28 mouse cellular contexts compared by ENCODE assay signal in genomic region chr10:94253260-94253807, GRCm38 (mm10). TPM values are rescaled to one million over a fixed set of nuclear protein-coding genes. Genes with fewer than 3 reads are reported as not detected.
DNase-seq lines count a peak whose midpoint lies in the region; ATAC-seq and TF ChIP-seq lines count a peak whose summit lies in the region.
"Had no signal": no experiment of that assay in that cellular context is flagged by ENCODE, and none has a peak within 500 bp of the region (broad histone marks: within the 10 kb centered on the region; RNA-seq: fewer than 3 reads in every experiment).

No protein-coding gene starts in this region.

- no peak overlapping the region for H3K4me3 ChIP-seq in heart, embryonic 10.5 days
- H3K4me3 ChIP-seq in kidney, embryonic 14.5 days (ENCODE audit: low read length): no peak overlapping the region
- no peak overlapping the region for H3K4me3 ChIP-seq in kidney, postnatal 0 days (replicated peaks; ENCODE audit: low read depth, low read length)
- H3K4me3 ChIP-seq: forebrain, embryonic 10.5 days; forebrain, embryonic 13.5 days; hindbrain, embryonic 15.5 days had no signal

- TF ChIP-seq CTCF in kidney, postnatal 0 days (IDR thresholded peaks at IDR 0.05; ENCODE audit: low read depth): no peak

- H3K27ac ChIP-seq in heart, embryonic 10.5 days: peak overlapping the region; percentile 42; the same call in 1 of the 2 replicates
- peak overlapping the region; percentile 39; the same call in 1 of the 2 replicates for H3K27ac ChIP-seq in kidney, embryonic 14.5 days (ENCODE audit: low read depth, low read length)
- no peak overlapping the region for H3K27ac ChIP-seq in kidney, postnatal 0 days
- H3K27ac ChIP-seq: forebrain, embryonic 10.5 days; forebrain, embryonic 13.5 days; hindbrain, embryonic 15.5 days had no signal

- DNase-seq in heart, embryonic 10.5 days (ENCODE audit: low spot score): peak; percentile 77
- no peak for DNase-seq in heart, adult 18-20 months
- no peak for DNase-seq in kidney, postnatal 25 days
- no peak for DNase-seq in kidney, postnatal 0 days (ENCODE audit: low spot score)
- no peak for DNase-seq in kidney, adult 8-10 months
- DNase-seq: adrenal gland, postnatal 10 days; adrenal gland, postnatal 36 days; B cell, adult 2 months; cerebellum, adult 18-20 months; cerebellum, adult 9-10 months; cerebellum, postnatal 14 days; gastrocnemius, postnatal 10 days; gastrocnemius, postnatal 36 days; heart, postnatal 36 days had no signal

- no peak overlapping the region for H3K4me2 ChIP-seq in kidney, embryonic 14.5 days (replicated peaks; ENCODE audit: low read depth, low read length)
- no peak overlapping the region for H3K4me2 ChIP-seq in kidney, postnatal 0 days (ENCODE audit: low read length)
- H3K4me2 ChIP-seq: forebrain, embryonic 13.5 days; hindbrain, embryonic 15.5 days had no signal

- 48% methylated on average over 17 of the region's 17 CpGs for WGBS in heart, embryonic 10.5 days
- WGBS in kidney, embryonic 14.5 days: 52% methylated on average over 17 of the region's 17 CpGs
- WGBS in kidney, postnatal 0 days: 49% methylated on average over 17 of the region's 17 CpGs

- H3K27me3 ChIP-seq in heart, embryonic 10.5 days (ENCODE audit: insufficient read depth, poor library complexity, severe bottlenecking): no peaks in the 10 kb centered on the region
- H3K27me3 ChIP-seq in kidney, embryonic 14.5 days (ENCODE audit: control insufficient read depth, insufficient read depth, low read length): no peaks in the 10 kb centered on the region
- H3K27me3 ChIP-seq in kidney, postnatal 0 days (ENCODE audit: insufficient read depth, low read length): no peaks in the 10 kb centered on the region
- H3K27me3 ChIP-seq: CH12.LX; forebrain, embryonic 13.5 days; hindbrain, embryonic 15.5 days; Patski had no signal

- H3K36me3 ChIP-seq in heart, embryonic 10.5 days: no peaks in the 10 kb centered on the region
- no peaks in the 10 kb centered on the region for H3K36me3 ChIP-seq in kidney, embryonic 14.5 days (ENCODE audit: control insufficient read depth, insufficient read depth, low read length)
- no peaks in the 10 kb centered on the region for H3K36me3 ChIP-seq in kidney, postnatal 0 days (ENCODE audit: insufficient read depth, low read length)
- H3K36me3 ChIP-seq: forebrain, embryonic 10.5 days; G1E; hindbrain, embryonic 15.5 days had no signal

- H3K9me3 ChIP-seq in heart, embryonic 10.5 days: no peaks in the 10 kb centered on the region
- H3K9me3 ChIP-seq in kidney, embryonic 14.5 days (ENCODE audit: control insufficient read depth, low read length): no peaks in the 10 kb centered on the region
- H3K9me3 ChIP-seq in kidney, postnatal 0 days (replicated peaks; ENCODE audit: low read length): no peaks in the 10 kb centered on the region
- H3K9me3 ChIP-seq: forebrain, embryonic 10.5 days; forebrain, embryonic 13.5 days; G1E; hindbrain, embryonic 15.5 days had no signal

- H3K4me1 ChIP-seq in heart, embryonic 10.5 days: peaks cover 36% of the 10 kb centered on the region
- peaks cover 3% of the 10 kb centered on the region; the same call in 1 of the 2 replicates for H3K4me1 ChIP-seq in kidney, embryonic 14.5 days (ENCODE audit: control insufficient read depth, insufficient read depth, low read length)
- H3K4me1 ChIP-seq in kidney, postnatal 0 days (replicated peaks; ENCODE audit: insufficient read depth, low read length): peaks cover 5% of the 10 kb centered on the region; the same call in 1 of the 2 replicates

- ATAC-seq in kidney, embryonic 14.5 days (ENCODE audit: low FRiP score, low TSS enrichment): peak; percentile 38; the same call in 1 of the 2 replicates
- ATAC-seq in kidney, postnatal 0 days (replicated peaks; ENCODE audit: low FRiP score, low read depth): 0 out of 2 replicates have a peak, but pooled peaks have one; percentile 14
- ATAC-seq: forebrain, embryonic 13.5 days; forebrain, embryonic 16.5 days; Patski had no signal

- H3K9ac ChIP-seq in kidney, embryonic 14.5 days (ENCODE audit: low read depth, low read length): no peak overlapping the region
- no peak overlapping the region for H3K9ac ChIP-seq in kidney, postnatal 0 days (ENCODE audit: low read depth, low read length)
- H3K9ac ChIP-seq: forebrain, embryonic 13.5 days; hindbrain, embryonic 15.5 days had no signal

RNA-seq across cellular contexts. Expression of gene Gm4792, which starts 45.2 kb away (rescaled TPM):
- not detected in 2 replicates for polyA plus RNA-seq in heart, embryonic 10.5 days (2016; fragmentation: Nextera tagmentation; extraction: Ambion mirVana)
- not detected for total RNA-seq in heart, adult 18-20 months (2021)
- not detected in 2 replicates for polyA plus RNA-seq in kidney, embryonic 14.5 days (2014; fragmentation: Nextera tagmentation; extraction: Ambion mirVana)
- not detected in 2 replicates for polyA plus RNA-seq in kidney, postnatal 0 days (2015; fragmentation: Nextera tagmentation; extraction: Ambion mirVana)
- total RNA-seq: adrenal gland, adult 18-20 months; adrenal gland, postnatal 10 days; adrenal gland, postnatal 36 days; CH12.LX; G1E; gastrocnemius, postnatal 10 days; gastrocnemius, postnatal 36 days; granulocyte monocyte progenitor cell, adult 5-6 weeks; heart, postnatal 36 days had no signal
- polyA plus RNA-seq: embryonic facial prominence, embryonic 11.5 days; embryonic facial prominence, embryonic 14.5 days; forebrain, embryonic 16.5 days; G1E; heart, embryonic 14.5 days; heart, postnatal 0 days; Patski had no signal

RNA-seq across cellular contexts. Expression of gene Ndufa12, which starts 54.8 kb away (rescaled TPM):
- polyA plus RNA-seq in heart, embryonic 10.5 days (2016; fragmentation: Nextera tagmentation; extraction: Ambion mirVana): 612 and 687 TPM in 2 replicates
- total RNA-seq in heart, adult 18-20 months (2021): 100 to 1,000 TPM; 821 to 864 TPM
- polyA plus RNA-seq in kidney, embryonic 14.5 days (2014; fragmentation: Nextera tagmentation; extraction: Ambion mirVana): 526 and 667 TPM in 2 replicates
- polyA plus RNA-seq in kidney, postnatal 0 days (2015; fragmentation: Nextera tagmentation; extraction: Ambion mirVana): 706 and 752 TPM in 2 replicates

RNA-seq across cellular contexts. Expression of gene Tmcc3, which starts 58.4 kb away (rescaled TPM):
- polyA plus RNA-seq in heart, embryonic 10.5 days (2016; fragmentation: Nextera tagmentation; extraction: Ambion mirVana): 9.8 and 12.2 TPM in 2 replicates
- 10 to 100 TPM; 25.7 to 31.5 TPM for total RNA-seq in heart, adult 18-20 months (2021)
- 4.0 and 7.2 TPM in 2 replicates for polyA plus RNA-seq in kidney, embryonic 14.5 days (2014; fragmentation: Nextera tagmentation; extraction: Ambion mirVana)
- 7.9 and 8.4 TPM in 2 replicates for polyA plus RNA-seq in kidney, postnatal 0 days (2015; fragmentation: Nextera tagmentation; extraction: Ambion mirVana)
